Mouse (Mus musculus) heart, adult 9 months (tissue): ENCODE data around the gene Aamdc.

Experiments
- DNase-seq, 2 experiments: peaks; one replicate each; pipeline ENCODE4 v3.0.0; 2022; ENCODE audit warnings: low spot score in 2 of 2

The Aamdc gene

DNA sequence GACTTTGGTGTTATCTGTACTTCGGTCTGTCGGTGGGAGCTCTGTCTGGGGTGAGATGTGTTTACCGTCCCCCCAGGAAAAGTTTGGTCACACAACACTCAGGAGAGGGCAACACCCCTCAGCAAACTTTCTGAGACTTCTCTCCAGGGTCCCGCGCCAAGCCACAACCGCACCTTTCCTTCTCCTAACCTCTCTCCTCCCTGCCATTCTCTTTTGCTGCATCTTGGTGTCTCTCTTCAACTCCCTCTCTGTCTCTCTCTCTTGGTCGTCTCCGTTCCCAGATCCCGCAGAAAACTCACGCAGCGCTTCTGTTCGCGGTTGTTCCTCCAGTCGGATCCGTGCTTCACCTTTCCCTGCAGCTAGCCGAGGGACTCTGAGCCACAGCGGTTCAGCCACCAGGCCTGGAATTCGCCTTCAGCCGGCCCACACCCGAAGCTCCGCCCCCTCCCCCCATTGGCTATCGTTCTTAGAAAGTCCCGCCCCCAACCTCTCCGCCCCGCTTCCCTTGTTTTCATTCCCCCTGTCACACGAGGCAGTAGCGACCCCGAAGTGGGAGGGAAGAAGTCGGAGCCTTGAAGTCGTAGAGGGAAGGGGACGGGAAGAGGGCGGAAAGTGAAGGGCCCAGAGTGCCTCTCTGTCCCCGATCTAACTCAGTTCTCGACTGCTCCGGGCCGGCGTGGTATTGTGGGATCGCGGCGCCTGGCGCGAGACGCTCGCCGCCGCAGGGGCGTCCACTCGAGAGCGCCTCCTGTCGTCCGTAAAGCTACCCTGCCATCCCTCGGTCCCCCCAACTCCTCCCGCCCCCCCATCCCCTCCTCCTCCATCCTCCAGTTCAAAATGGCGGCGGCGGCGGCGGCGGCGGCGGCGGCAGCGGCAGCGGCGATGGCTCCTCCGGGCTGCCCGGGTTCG lies at the start of gene Aamdc, which contains the start of gene Rsf1:
Gene Aamdc (minus strand): TSS at position 431 of the 909 bp plus-strand sequence.
Gene Rsf1 (plus strand): TSS at position 823 of the 909 bp plus-strand sequence.
- DNase-seq, result peak; percentile 95 to 97

DNA sequence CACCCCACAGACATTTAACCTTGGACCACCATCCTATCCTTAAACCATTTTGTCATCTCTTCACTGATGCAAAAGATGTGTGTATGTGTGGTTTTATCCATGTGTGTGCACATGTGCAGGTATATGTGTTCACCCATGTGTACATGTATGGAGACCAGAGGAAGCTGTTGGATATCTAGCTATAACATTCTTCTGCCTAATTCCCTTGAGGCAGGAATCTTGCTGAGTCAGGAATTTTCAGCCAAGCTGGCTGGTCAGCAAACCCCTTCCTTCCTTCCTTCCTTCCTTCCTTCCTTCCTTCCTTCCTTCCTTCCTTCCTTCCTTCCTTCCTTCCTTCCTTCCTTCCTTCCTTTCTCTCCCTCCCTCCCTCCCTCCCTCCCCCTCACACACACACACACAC lies 44.1 kb upstream of the Aamdc start:
- no peak for DNase-seq

DNA sequence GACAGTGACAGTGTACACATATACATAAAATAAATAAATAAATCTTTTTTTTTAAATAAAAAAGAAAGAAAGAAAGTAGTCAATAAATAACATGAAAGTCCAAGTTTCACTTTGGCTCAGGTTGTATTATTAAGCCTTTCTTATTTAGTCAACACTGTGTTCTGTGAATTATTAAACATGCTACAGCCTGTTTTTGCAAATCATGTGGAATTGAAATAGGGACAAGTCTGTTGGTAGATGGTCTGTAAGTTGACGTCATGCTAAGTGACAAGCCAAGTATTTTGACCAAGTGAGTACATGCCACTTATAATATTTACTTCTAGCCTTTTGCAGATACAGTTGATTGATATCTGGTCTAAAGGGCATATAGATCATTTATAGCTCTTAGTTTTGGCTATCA lies 43.4 kb upstream of the Aamdc start:
- no peak for DNase-seq

DNA sequence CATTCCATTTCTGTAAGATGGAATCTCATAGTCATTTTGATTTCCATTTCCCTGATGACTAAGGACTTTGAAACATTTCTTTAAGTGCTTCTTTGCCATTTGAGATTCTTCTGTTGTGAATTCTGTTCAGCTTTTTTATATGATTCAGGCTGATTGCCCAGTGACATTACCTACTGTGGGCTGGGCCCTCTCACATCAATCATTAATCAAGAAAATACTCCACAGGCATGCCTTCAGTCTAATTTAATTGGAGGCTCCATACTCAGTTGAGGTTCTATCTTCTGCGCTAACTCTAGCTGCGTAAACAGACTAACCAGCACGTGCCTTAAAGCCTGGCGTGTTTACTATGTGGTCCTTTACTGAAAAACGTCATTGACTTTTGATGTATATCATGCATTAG lies 42.0 kb upstream of the Aamdc start:
- DNase-seq, result no peak

DNA sequence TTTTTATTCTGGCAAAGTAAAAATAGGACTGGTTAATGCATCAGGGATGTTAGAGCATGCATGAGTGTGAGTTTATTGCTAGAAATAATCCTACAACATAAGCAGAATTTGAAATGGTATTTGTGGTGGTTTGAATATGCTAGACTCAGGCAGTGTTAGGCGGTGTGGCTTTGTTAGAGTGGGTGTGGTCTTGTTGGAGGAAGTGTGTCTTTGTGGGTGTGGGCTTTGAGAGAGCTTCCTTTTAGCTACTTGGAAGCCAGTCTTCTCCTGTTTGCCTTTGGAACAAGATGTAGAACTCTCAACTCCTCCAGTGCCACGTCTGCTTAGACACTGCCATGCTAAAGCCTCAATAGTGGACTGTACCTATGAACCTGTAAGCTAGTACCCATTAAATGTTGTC lies 19.3 kb upstream of the Aamdc start:
- DNase-seq, result no peak

DNA sequence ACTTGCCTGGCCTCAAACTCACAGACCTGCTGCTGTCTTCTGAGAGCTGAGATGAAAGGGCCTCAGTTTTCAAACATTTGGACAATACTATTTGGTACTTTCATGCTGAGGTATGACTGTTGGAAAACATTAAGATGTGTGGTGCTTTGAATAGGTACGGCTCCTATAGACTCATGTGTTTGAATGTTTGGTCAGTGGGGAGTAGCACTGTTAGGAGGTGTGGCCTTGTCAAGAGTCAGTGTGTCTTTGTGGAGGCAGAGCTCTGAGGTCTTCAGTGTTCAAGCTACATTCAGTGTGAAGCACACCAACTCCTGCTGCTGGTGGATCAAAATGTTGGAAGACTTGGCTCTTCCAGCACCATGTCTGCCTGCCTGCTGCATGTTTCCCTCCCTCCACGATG lies 14.2 kb upstream of the Aamdc start:
- DNase-seq, result no peak

DNA sequence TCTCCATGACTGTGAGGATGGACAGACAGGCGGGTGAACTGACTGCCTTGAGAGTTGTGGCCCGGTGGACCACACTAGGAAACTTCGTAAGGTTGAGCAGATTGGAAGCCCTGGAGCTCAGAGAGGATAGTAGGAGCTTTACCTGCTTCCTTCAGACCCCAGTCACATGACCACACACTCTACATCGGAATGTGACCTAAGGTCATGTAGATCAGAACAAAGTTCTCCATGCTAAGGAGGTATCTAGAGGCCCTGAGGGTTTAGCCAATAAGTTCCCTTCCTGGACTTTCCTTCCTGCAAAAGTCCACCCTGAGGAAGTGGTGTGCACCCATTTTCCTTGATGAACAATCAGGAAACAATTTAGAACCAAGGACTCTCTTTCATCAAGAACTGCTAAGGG lies 13.1 kb upstream of the Aamdc start:
- DNase-seq, result no peak

DNA sequence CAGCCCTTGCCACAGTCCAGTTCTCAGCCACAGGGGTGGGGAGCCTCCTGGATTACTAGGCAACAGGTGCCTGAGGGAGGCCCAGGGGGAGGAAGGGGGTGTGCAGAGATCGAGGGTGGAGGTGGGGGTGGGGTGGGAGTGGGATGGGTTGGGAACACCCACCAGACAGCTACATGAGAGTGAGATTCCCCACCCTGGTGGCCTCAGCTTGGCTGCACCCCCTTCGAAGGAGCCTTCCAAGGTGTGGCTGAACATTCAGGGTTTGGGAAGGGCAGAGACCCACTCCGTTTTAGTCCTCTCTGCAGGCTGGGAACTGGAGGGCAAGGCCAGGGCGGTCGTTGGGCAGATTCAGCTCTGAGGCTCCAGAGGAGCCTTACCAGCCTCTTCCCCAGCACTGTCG lies 12.0 kb upstream of the Aamdc start:
- DNase-seq, result no peak

DNA sequence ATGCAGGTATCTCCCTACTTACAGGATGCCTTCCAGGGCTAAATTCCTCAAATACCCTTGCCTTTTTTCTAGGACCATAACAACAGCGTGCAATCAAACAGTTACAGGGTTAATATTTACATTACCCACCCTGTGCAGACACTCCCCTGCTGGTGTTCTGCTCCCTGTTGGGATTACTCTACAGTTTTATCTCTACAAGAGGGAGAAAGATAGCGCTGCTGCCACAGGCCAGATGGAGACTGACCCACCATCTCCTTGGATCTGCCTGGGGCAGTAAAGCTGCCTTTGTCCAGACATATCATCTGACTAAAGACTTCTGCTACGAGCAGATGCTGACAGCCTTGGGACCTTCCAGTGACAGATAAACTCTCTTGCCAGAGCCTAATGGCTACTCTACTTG lies 11.2 kb upstream of the Aamdc start:
- DNase-seq, result no peak

DNA sequence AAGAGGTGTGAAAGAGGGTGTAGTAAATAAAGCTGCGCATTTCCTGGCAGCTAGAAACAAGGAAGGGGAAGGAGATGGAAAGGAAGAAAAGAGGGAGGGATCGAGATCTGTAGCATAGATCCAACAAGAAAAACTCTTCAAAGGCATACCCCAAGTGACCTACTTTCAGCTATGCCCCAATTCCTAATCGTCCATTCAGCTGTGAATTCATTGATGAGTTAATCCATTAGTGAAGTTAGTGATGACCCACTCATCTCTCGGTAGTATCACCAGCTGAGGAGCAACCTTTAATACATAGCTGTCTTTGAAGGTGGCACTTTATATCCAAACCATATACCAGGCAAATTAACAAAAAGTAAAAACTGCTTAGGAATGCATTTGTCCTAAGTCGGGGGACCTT lies 9.2 kb upstream of the Aamdc start:
- DNase-seq, result no peak

DNA sequence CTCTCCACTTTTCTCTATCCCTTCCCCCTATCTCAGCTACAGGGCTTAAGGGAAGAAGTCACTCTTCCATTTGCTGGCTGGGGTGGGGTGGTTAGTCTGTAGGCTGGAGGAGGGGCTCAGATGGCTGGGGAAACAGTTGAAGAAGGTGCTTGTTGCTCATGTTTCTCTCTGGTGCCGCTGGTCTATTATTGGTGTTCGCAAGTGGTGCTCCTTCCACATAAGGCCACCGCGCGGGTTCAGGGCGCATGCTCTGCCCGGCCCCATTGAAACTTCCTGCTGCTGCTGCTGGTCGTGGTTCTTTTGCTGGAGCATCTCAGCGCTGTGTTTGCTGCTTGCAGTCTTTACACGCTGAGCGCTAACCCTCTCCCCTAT lies 1.5 kb upstream of the Aamdc start:
- peak; percentile 85 to 86 for DNase-seq

DNA sequence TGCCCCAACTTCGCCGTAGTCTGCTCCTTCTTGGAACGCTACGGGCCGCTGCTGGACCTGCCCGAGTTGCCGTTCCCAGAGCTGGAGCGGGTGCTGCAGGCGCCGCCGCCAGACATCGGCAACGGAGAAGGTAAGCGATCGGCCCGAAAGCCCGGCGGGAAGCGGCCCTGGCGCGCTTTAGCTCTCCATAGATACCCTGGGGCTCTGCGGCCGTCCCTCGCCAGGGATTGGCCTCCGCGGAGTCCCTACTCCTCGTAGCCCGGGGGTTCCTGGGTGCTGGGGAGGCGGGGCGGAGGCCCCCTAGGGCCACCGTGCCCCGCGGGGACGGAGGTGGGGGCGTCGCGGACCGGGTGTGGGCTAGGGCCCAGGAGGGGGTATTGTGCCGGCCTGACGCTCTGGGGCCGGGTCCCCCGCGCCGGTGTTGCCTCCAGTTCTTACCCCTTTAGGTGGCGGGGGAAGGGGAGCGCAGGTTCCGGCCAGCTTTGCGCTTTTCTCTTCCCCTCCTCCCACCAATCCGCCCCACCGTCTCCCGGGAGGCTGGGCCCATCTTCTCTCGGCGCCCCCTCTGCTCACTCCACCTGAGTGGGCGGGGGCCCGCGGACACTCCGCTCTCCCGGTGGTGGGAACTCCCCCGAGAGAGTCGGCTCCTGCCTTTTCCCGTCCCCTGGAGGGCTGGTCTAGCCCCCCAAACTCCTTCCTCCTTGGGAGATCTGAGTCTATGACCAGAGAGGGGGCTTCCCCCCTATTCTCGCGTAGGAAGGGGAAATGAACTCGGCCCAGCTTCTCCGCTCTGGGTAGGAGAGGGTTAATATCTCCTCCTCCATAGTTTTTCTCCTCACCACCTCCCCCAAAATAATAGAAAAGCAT lies 912 bp upstream of the Aamdc start:
- DNase-seq, result peak; percentile 36 to 44

DNA sequence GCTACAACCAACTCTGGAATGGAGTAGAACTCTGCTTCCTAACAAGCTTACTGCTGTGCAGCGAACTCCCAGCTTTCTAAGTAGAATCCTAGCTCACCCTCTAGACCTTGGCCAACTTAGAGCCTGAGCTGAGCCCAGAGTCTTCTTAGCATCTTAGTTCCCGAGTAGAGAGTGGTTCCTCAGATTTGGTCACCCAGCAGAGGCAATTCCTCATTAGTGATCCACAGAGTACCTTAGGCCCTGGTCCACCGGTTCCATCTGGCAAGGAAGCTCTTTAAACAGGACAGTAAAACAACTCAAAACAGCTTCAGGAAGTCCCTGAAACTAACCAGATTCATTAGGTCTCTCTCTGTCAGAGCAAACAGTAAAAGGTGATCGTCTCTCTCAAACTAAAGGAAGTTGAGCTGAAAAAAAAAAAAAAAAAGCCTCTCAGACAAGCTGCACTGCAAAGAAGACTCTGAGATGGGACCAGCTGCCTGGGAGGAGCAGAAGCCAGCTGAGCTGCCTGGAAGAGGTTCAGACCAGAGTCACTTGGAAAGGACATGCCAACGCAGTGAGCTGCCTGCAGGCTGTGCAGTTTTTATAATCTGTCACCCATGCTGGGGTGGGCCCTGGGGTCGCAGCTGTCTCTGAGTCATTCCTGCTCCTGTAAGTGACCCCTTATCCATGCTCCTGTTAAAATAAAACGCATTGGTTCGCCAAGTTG lies 783 bp downstream of the Aamdc start:
- DNase-seq, result peak; percentile 55 to 60

DNA sequence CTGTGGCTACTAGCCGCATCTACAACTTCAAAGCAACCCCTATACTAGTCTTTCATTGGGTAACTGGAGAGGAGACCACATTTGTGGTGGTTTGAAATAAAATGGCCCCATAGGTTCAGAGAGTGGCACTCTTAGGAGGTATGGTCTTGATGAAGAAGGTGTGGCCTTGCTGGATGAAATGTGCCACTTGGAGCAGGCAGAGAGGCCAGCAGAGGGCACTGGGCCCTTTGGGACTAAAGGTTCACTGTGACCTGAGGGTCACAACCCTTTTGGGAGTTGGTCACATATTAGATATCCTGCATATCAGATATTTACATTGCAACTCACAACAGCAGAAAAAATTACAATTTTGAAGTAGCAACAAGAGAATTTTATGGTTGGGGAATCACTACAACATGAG lies 8.9 kb downstream of the Aamdc start:
- no peak for DNase-seq

DNA sequence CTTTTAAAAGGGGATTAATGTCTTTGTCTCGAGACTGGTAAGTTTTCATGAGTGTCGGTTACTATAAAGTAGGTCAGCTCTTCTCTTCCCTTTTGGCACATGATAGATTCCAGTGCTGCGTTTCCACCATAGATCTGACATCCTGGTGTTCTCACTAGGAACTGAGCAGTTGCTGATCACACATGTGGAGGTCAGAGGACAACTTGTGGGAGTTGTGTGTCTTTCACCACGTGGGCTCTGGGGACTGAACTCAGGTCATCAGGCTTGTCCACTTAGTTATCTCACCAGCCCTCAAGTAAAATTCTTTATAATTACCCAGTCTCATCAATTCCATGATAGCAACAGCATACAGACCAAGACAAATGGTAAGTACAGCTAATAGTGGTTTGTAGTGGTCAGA lies 9.9 kb downstream of the Aamdc start:
- DNase-seq, result no peak

DNA sequence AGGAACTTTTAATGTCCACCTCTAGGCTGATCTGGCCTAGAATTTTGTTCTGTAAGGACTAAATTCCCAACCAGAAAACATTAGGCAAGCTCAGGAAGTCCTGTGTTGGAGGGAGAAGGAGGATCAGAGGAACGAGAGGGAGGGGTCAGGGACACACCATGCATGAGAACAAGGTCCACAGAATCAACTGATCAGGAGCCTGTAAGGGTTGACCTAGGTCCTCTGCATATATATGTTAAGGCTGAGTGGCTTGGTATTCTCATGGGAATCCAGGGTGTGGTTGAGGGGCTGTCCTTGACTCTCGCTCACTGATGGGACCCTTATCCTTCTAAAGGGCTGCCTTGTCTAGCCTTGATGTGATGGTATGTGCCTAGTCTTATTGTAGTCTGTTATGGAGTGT lies 15.7 kb downstream of the Aamdc start:
- no peak for DNase-seq

DNA sequence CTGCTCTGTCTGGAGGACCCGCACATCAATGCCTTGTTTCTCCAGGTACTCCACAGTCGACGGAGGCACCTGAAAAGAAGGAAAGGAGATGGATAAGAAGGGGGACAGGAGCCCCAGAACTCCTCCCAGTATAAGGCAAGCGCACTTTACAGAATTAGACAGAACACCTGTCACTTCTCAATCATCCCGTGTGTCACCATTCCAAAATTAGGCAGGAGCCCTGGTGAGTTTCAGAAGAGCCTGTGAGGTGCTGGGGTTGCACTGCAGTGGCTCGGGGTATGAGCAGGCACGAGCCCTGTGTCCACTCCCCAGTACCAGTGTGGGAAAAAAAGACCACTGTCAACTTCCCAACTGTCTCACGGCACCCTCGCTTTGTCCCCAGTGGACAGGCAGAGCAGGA lies 28.6 kb downstream of the Aamdc start:
- no peak for DNase-seq

DNA sequence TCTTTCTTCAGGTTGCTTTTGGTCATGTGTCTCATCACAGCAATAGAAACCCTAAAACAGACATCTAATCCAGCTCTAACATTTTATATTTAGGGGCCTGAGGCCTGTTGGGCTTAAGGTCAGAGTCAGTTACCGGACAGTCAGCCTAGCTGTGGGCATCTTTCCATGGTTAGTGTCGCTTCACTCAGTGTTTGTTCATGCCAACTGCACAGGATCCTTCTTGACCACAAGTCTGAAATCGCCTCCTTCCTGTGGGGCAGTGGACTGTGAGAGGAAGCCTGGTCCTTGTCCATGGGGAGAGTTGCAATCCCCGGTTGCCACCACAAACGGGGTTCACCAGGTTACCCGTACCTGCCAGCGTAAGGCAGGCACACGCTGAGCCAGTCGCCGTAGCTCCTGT lies 30.0 kb downstream of the Aamdc start:
- DNase-seq, result no peak

DNA sequence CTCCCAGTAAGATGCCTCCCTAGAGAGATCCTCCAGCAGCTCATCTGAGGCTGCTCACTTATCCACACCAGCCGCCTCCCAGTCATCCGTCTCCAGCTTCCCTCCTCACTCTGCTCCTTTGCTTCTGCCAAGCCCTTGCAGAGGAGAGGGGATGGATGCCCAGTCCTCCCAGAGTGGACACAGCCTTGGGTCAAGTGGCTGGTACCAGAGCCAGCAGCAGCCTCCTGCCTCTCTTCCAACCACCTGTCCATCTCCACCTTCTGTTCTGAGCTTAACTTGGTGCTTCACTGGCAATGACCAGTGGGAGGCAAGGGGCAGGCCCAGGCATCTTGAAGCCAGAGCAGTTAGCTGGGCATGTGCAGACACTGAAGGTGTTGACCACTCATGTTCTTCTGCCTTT lies 32.8 kb downstream of the Aamdc start:
- no peak for DNase-seq

DNA sequence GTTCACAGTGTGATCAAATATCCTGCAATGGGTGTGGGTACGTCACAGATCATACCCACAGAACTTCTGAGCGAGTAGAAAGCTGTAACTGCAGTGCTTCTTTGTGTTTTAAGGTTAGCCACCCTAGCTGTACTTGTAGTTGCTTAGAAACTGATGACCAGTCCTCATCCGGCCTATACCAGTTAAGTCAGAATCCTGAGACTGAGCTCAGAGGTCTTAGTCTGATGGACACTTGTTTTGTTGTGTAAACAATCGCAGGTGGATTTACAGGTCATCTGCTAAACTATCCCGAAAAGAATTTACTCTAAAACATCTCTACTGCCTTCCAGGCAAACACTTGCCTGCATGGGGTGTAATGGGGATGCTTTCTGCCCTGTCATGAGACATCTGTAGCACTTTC lies 42.7 kb downstream of the Aamdc start:
- no peak for DNase-seq

DNA sequence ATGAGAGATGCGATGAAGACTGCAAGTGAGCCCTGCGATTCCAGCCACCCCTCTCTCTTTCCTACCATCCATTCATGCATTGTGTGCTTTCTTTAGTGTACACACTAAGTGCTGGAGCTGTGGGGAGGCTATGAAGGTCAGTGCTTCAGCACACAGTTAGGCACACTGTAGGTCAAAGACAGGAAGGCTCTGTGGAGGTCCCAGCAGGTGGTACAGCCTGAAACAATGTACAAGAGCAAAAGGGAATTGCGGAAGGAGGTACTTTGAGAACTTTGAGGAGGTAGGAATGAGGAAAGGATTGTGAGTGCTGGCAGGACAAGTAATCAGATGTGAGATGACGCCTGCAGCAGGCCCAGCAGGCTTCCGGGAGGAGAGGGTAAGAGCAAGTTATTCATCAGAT lies 43.8 kb downstream of the Aamdc start:
- no peak for DNase-seq

DNA sequence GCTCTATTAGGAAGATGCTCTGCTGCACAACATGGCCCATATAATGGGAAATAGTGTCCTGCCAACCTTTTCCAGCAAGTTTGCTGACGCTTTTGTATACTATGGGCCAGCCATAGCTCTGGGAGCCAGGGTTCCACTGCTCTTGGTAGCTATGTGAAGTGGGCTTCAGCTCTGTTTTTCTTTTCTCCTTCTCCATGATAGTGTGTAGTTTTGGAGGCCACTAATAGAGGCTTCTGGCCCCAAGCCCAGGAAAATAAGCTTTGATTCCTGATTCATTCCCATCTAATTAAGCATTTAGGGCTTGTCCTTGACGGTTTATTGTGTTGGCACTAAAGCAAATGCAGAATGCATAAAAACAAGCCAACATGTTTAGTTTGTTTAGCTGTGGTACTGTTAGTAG lies 59.4 kb downstream of the Aamdc start:
- no peak for DNase-seq
